Mouse (Mus musculus) kidney, embryonic 15.5 days (tissue): ENCODE measurements around the gene Bcl10. TPM values are rescaled to one million over a fixed set of nuclear protein-coding genes. Genes with fewer than 3 reads are reported as not detected.
"Not testable (repeated sequence)": the region's sequence is repeated elsewhere in the genome, so short reads cannot be mapped to it uniquely, and the experiment has no call there.

ENCODE experiments used
- ATAC-seq: fragments of 200-750 bp; cut with Nextera tagmentation; replicated peaks from 2 replicates; pipeline ENCODE4 v1.8.0; 2017; ENCODE audit warnings: moderate TSS enrichment; ENCODE audit not compliant: low FRiP score
- H3K27ac ChIP-seq: fragments of 300-500 bp; sonication (generic); 2 replicates; pipeline ENCODE4 v1.5.1; 2015; ENCODE audit warnings: mild to moderate bottlenecking, inconsistent platforms
- H3K27me3 ChIP-seq: fragments of 300-500 bp; sonication (generic); 2 replicates; pipeline ENCODE4 v1.6.1; 2015; ENCODE audit warnings: inconsistent platforms
- H3K36me3 ChIP-seq: fragments of 300-500 bp; sonication (generic); 2 replicates; pipeline ENCODE4 v1.6.1; 2015; ENCODE audit warnings: inconsistent platforms
- H3K4me1 ChIP-seq: fragments of 300-500 bp; sonication (generic); 2 replicates; pipeline ENCODE4 v1.6.1; 2015; ENCODE audit warnings: inconsistent platforms
- H3K4me2 ChIP-seq: fragments of 300-500 bp; sonication (generic); 2 replicates; pipeline ENCODE4 v1.6.1; 2015; ENCODE audit warnings: moderate library complexity, mild to moderate bottlenecking, inconsistent platforms
- H3K4me3 ChIP-seq: fragments of 300-500 bp; sonication (generic); replicated peaks from 2 replicates; pipeline ENCODE4 v1.5.1; 2015; ENCODE audit warnings: mild to moderate bottlenecking, inconsistent platforms
- H3K9ac ChIP-seq: fragments of 300-500 bp; sonication (generic); 2 replicates; pipeline ENCODE4 v1.6.1; 2015; ENCODE audit warnings: mild to moderate bottlenecking, inconsistent platforms
- H3K9me3 ChIP-seq: fragments of 300-500 bp; sonication (generic); replicated peaks from 2 replicates; pipeline ENCODE4 v1.6.1; 2016; ENCODE audit warnings: inconsistent platforms
- WGBS: fragments of 180-500 bp; shearing (Covaris S2); methylation state at CpG from one replicate; pipeline ENCODE4 v1.1.7; 2015; ENCODE audit warnings: mixed read lengths; 5-methylcytosine and 5-hydroxymethylcytosine counted together
- polyA plus RNA-seq: library from polyadenylated mRNA; unstranded; fragments of >200 nt; fragmentation: Nextera tagmentation; extraction: Ambion mirVana; gene quantifications from 2 replicates; pipeline ENCODE4 v1.2.1, GENCODE M21; 2015

Bcl10 gene
- polyA plus RNA-seq, 1 experiment from 2014 or later = 53.5 TPM

DNA sequence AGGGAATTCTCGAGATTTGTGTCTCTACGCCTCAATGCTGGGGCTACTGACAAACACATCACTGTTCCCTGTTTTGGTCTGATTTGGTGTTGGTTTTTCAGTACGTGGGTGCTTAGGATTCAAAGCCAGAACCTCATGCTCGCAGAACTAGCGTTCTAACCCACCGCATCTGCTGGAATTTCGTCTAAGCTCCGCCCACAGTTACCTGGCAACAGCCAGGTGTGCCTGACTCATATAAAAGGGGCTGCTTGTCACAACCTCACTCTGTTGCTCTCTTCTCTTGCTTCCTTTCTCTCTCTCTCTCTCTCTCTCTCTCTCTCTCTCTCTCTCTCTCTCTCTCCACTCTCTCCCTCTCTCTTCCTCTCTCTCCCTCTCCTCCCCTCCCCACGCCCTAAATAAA is 39.8 kb downstream of the Bcl10 start:
- Histone ChIP-seq H3K9ac (no peak overlapping the region), H3K36me3 (no peaks in the 10 kb centered on the region), H3K9me3 (0 out of 2 replicates have a peak, but pooled peaks cover 4% of the 10 kb centered on the region), H3K27ac (no peak overlapping the region), H3K4me3 (no peak overlapping the region), H3K27me3 (peaks cover 31% of the 10 kb centered on the region), H3K4me2 (0 out of 2 replicates have a peak overlapping the region, but pooled peaks have one; percentile 23), H3K4me1 (peaks cover 31% of the 10 kb centered on the region)
- ATAC-seq = no peak
- 27% methylated on average over 9 of the region's 9 CpGs for WGBS

DNA sequence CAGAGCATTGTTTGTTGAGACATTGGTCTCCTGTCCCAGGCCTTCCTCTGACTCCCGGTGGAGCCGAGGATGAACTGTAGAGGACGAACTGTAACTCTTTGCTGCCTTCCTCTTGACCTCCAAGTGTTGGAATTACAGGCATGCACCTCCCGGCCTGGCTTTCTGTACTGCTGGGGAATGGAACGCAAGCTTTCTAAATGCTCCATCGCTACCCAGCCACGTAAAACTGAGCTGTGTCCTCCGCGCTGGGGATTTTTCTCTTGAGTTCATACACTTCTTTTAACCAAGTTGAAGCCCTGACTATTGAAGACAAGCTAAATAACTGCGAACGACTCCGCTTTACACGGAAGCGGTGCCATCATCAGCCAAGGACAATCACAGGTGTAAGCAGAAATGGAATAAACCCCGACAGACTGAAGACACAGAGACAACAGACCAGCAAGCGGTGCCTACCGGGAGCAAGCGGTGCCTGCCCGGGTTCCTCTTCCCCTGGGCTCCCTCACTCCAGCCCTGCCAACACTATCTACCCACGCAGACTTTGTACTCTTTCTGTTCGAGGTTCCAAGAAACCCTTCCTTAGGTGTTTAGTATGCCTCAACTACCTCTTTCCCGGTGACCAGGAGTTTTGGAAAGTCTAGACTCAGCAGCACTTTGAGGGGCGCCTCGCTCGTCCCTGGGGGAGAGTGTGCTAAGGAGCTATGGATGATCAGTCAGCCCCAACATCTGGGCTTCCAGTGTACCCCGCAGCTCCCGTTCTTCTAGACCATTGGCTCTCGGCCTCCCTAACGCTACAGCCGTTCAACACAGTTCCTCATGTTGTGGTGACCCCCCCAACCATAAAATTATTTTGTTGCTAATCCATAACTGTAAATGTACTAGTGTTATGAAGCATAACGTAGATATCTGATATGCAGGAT is 40.8 kb downstream of the Bcl10 start:
- Histone ChIP-seq H3K9me3 (0 out of 2 replicates have a peak, but pooled peaks cover under 1% of the 10 kb centered on the region), H3K4me1 (peaks cover 31% of the 10 kb centered on the region), H3K36me3 (no peaks in the 10 kb centered on the region), H3K27ac (peak overlapping the region; percentile 66), H3K27me3 (peaks cover 31% of the 10 kb centered on the region), H3K4me3 (peak overlapping the region; percentile 10), H3K9ac (no peak overlapping the region), H3K4me2 (peak overlapping the region; percentile 46)
- peak; percentile 23 for ATAC-seq
- 16% methylated on average over 31 of the region's 31 CpGs for WGBS

DNA sequence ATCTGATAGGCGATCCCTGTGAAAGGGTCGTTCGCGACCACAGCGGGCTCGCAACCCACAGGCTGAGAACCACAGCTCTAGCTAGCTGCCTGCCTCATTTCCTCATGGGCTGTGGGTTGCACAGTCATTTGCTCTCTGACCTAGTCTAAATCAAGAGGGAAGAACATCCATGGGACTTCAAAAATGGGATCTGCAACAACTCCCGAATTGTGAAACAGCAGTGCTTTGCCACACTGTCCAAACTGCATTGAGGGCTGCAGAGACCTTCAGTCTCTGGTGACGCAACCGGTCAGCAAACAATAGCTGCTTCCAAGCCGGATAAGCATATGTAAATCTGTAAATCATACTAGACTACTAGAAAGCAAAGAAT is 41.4 kb downstream of the Bcl10 start:
- no peaks in the 10 kb centered on the region for H3K9me3 ChIP-seq
- peaks cover 31% of the 10 kb centered on the region for H3K27me3 ChIP-seq
- no peak overlapping the region for H3K9ac ChIP-seq
- H3K4me3 ChIP-seq = peak overlapping the region; percentile 10; the same call in 1 of the 2 replicates
- H3K4me2 ChIP-seq = peak overlapping the region; percentile 46
- H3K27ac ChIP-seq = peak overlapping the region; percentile 66
- no peaks in the 10 kb centered on the region for H3K36me3 ChIP-seq
- H3K4me1 ChIP-seq = peaks cover 33% of the 10 kb centered on the region
- ATAC-seq = peak; percentile 37; the same call in 1 of the 2 replicates
- 27% methylated on average over 10 of the region's 10 CpGs for WGBS

DNA sequence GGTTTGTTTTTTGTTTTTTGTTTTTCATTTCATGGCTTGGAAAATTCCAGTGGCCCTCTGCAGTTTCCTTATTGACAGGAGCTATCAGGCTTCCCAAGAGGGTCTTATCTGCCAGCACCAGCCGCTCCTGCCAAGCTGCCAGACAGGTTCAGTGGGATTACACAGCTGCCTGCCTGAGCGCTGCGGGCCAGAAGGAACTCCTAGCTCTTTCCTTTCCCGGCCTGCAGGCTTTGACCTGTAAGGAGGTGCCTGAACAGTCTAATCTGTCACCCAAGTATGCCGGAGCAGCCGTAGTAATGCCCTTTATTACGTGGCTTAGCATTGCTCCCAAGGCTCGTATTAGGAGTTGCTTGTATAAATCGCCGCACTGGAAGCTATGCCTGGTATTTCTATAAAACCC is 41.9 kb downstream of the Bcl10 start:
- peak overlapping the region; percentile 66 for H3K27ac ChIP-seq
- 0 out of 2 replicates have a peak overlapping the region, but pooled peaks have one; percentile 4 for H3K4me3 ChIP-seq
- peak; percentile 49; the same call in 1 of the 2 replicates for ATAC-seq
- H3K9me3 ChIP-seq = no peaks in the 10 kb centered on the region
- peaks cover 31% of the 10 kb centered on the region for H3K27me3 ChIP-seq
- no peak overlapping the region for H3K9ac ChIP-seq
- H3K36me3 ChIP-seq = no peaks in the 10 kb centered on the region
- H3K4me2 ChIP-seq = peak overlapping the region; percentile 46
- H3K4me1 ChIP-seq = peaks cover 38% of the 10 kb centered on the region
- 17% methylated on average over 10 of the region's 10 CpGs for WGBS

DNA sequence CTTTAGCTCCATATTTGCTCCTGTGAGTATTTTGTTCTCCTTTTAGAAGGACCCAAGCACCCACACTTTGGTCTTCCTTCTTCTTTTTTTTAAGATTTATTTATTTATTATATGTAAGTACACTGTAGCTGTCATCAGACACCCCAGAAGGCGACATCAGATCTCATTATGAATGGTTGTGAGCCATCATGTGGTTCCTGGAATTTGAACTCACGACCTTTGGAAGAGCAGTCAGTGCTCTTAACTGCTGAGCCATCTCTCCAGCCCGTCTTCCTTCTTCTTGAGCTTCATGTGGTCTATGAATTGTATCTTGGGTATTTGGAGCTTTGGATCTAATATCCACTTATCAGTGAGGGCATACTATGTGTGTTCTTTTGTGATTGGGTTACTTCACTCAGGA is 43.0 kb downstream of the Bcl10 start:
- WGBS = 81% methylated on average over 3 of the region's 3 CpGs
- not testable (repeated sequence) for H3K27ac ChIP-seq, ATAC-seq, H3K4me3 ChIP-seq, H3K4me2 ChIP-seq, H3K9ac ChIP-seq, H3K36me3 ChIP-seq, H3K9me3 ChIP-seq
- Histone ChIP-seq H3K4me1 (peaks cover 44% of the 10 kb centered on the region), H3K27me3 (peaks cover 31% of the 10 kb centered on the region)

DNA sequence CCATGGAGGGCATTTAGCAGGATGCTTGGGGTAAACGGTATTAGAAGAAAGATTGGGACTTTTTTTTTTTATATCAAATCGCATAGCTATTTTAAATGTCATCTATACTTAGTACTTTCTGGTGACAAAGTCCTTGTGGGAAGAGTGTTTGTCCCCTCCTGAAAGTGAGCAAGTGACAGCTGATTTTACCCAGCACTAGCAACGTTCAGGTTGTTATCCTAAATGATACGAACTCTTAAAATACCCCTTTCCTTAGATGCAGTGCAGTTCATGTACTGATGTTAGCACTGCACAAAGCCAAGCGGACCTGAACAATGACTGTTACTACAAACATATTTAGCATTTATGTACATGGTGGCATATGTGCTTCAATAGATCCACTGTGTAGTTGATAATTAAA is 44.2 kb downstream of the Bcl10 start:
- Histone ChIP-seq H3K4me1 (peaks cover 44% of the 10 kb centered on the region), H3K36me3 (no peaks in the 10 kb centered on the region), H3K9me3 (no peaks in the 10 kb centered on the region), H3K9ac (no peak overlapping the region), H3K27ac (no peak overlapping the region), H3K4me2 (no peak overlapping the region), H3K27me3 (peaks cover 28% of the 10 kb centered on the region), H3K4me3 (no peak overlapping the region)
- no peak for ATAC-seq
- 85% methylated on average over 5 of the region's 5 CpGs for WGBS

DNA sequence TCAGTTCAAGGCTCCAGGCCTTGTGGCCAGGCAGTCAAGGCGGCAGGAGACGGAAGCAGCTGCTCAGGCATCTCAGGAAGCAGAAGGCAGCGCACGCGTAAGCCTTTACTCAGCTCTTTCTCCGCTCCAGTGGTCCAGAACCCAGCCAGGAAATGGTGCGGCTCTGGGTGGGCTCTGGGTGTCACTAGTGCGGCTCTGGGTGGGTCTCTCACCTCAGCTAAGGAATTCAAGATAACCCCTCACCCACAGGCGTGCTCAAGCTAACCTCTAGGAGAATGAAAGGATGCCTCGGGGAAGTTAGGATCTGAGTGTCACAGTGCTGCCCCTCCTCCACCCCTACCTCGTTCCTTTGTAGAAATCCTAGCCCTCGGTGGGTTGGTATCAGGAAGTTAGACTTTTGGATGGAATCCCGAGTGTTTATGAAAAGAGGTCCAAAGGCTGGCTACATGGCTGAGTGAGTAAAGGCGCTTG is 46.5 kb downstream of the Bcl10 start:
- peak; percentile 90 for ATAC-seq
- H3K27me3 ChIP-seq = peaks cover 6% of the 10 kb centered on the region
- H3K36me3 ChIP-seq = no peaks in the 10 kb centered on the region
- H3K4me3 ChIP-seq = no peak overlapping the region
- H3K9ac ChIP-seq = no peak overlapping the region
- peaks cover 25% of the 10 kb centered on the region for H3K4me1 ChIP-seq
- peak overlapping the region; percentile 78 for H3K27ac ChIP-seq
- peaks cover 2% of the 10 kb centered on the region for H3K9me3 ChIP-seq
- H3K4me2 ChIP-seq = peak overlapping the region; percentile 46
- WGBS = 24% methylated on average over 14 of the region's 14 CpGs

DNA sequence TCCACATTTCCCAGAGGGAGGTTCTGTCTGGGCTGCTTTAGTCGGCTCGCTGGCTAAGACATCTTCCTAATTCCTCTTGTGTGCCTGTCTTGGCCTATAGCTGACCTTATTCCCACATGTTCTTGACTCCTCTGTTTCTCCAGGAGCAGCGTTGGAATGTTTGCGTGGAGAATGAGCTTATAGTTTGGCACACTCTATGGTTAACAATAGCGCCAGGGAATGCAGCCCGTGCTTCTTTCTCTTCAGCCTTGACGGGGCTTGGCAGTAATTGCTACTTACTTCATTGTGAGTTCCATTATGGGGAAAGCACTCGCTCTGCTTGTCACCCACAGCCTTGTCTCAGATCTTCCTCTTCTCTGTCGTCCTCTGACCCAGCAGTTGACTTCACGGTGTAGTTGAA is 48.9 kb downstream of the Bcl10 start:
- no peak overlapping the region for H3K27ac ChIP-seq
- no peaks in the 10 kb centered on the region for H3K36me3 ChIP-seq
- 77% methylated on average over 10 of the region's 10 CpGs for WGBS
- H3K4me3 ChIP-seq = no peak overlapping the region
- no peaks in the 10 kb centered on the region for H3K27me3 ChIP-seq
- ATAC-seq = no peak
- no peak overlapping the region for H3K9ac ChIP-seq
- H3K4me1 ChIP-seq = peaks cover 14% of the 10 kb centered on the region
- H3K4me2 ChIP-seq = no peak overlapping the region
- H3K9me3 ChIP-seq = peaks cover 4% of the 10 kb centered on the region

DNA sequence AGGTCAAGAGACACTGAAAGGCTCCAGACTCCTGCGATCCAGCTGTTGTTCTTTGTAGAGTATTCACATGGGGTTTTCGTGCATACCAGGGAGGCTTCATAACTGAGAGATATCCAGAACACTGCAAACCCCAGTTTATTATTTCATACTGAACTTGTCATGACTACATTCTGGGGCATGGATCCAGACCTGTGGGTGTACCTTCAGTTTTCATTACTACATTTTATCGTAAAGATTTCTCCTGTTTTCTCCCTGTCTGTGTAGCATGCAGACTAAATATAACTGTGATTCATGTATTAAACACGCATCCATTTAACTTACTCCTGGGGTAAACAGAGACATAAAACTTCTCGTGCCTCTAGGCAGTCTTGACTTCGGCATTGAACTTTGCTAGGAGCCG is 52.4 kb downstream of the Bcl10 start:
- Histone ChIP-seq H3K9me3 (peaks cover 4% of the 10 kb centered on the region), H3K27ac (no peak overlapping the region), H3K36me3 (no peaks in the 10 kb centered on the region), H3K27me3 (no peaks in the 10 kb centered on the region), H3K4me2 (no peak overlapping the region), H3K9ac (no peak overlapping the region), H3K4me1 (0 out of 2 replicates have a peak, but pooled peaks cover 1% of the 10 kb centered on the region), H3K4me3 (no peak overlapping the region)
- 82% methylated on average over 7 of the region's 7 CpGs for WGBS
- ATAC-seq = no peak

Other genes starting within 250 kb of the Bcl10 start
- 71.2 and 76.1 TPM in 2 replicates for gene Ddah1, start 164.1 kb upstream of the Bcl10 start, polyA plus RNA-seq
- gene 2410004B18Rik, start 15.2 kb downstream of the Bcl10 start, polyA plus RNA-seq = 50.2 and 52.7 TPM in 2 replicates
- gene Syde2, start 65.1 kb downstream of the Bcl10 start, polyA plus RNA-seq = 1.4 and 1.8 TPM in 2 replicates
- 0.16 TPM in 1 of 2 replicates, not detected in the other for gene Wdr63, start 185.3 kb downstream of the Bcl10 start, polyA plus RNA-seq
- gene Mcoln3, start 194.6 kb downstream of the Bcl10 start, polyA plus RNA-seq = 14.0 and 17.0 TPM in 2 replicates
- 0.78 and 0.91 TPM in 2 replicates for gene Mcoln2, start 227.0 kb downstream of the Bcl10 start, polyA plus RNA-seq